Mouse (Mus musculus): ENCODE data around the gene Carm1. TPM values are rescaled to one million over a fixed set of nuclear protein-coding genes. Genes with fewer than 3 reads are reported as not detected.

Carm1 gene
- total and polyA plus RNA-seq, 3 experiments, result 21.5 to 111 (median 42.2) TPM

DNA sequence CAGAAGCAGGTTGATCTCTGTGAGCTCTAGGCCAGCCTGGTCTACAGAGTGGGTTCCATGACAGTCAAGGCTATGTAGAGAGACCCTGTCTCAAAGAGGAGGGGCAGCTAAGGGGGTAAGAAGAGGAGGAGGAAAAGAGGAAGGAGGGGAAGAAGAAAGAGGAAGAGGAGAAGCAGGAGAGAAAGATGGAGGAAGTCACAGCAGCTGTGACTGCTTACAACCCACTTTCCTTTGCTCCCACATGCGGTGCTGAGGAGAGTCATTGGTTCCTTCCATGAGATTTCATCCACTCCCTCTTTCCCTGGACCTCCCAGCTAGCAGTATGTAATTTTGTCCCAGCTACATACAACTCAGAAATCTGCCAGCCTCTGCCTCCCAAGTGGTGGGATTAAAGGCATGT lies 60.0 kb downstream of the Carm1 start:
- Histone ChIP-seq H3K27ac (ENCODE audit: insufficient read depth, low read depth) (no peak overlapping the region), H3K4me1 (ENCODE audit: control insufficient read depth in 1 of 2, insufficient read depth in 2 of 2) (peaks cover 12 to 27% of the 10 kb centered on the region in 2 experiments), H3K4me3 (replicated peaks in 1 of 3; ENCODE audit: low read depth in 2 of 3, low read length in 2 of 3, poor library complexity in 1 of 3) (no peak overlapping the region), H3K4me2 (ENCODE audit: insufficient read depth, low read depth, poor library complexity, severe bottlenecking) (no peak overlapping the region), H3K27me3 (replicated peaks) (no peaks in the 10 kb centered on the region), H3K9me3 (replicated peaks; ENCODE audit: low read length) (no peaks in the 10 kb centered on the region), H3K79me2 (replicated peaks; ENCODE audit: control insufficient read depth, extremely low read depth, insufficient read depth, poor library complexity, severe bottlenecking) (no peaks in the 10 kb centered on the region), H3K9ac (ENCODE audit: insufficient read depth, low read depth) (no peak overlapping the region), H3K36me3 (replicated peaks in 1 of 2; ENCODE audit: control insufficient read depth in 1 of 2, insufficient read depth in 1 of 2, low read length in 1 of 2) (no peaks in the 10 kb centered on the region)
- no peak for TF ChIP-seq TCF12 (IDR thresholded peaks at IDR 0.05; ENCODE audit: low read depth, low read length)
- TF ChIP-seq PAX5 (IDR thresholded peaks at IDR 0.05; ENCODE audit: low read length), result no peak
- TF ChIP-seq MAZ (IDR thresholded peaks at IDR 0.05; ENCODE audit: low read depth, low read length), result no peak
- no peak for TF ChIP-seq RCOR1 (conservative IDR thresholded peaks at IDR 0.05; ENCODE audit: low read depth, low read length)
- TF ChIP-seq BHLHE40 (IDR thresholded peaks at IDR 0.05; ENCODE audit: low read depth, low read length), result no peak
- no peak for TF ChIP-seq UBTF (IDR thresholded peaks at IDR 0.05; ENCODE audit: low read depth, low read length)
- TF ChIP-seq MXI1 (IDR thresholded peaks at IDR 0.05; ENCODE audit: low read depth, low read length), result no peak
- no peak for TF ChIP-seq EP300 (IDR thresholded peaks at IDR 0.05; ENCODE audit: low read length)
- dilution Hi-C loops (cut with MboI; ENCODE audit: extremely low pct_ligation_motif_present, extremely low pct_unique_long_range_greater_than_20kb, low sequenced_read_pairs) (no loop called here), in situ Hi-C loops (cut with MboI; ENCODE audit: low pct_ligation_motif_present, low pct_unique_long_range_greater_than_20kb, low sequenced_read_pairs) (no loop called here)
- DNase-seq (ENCODE audit: extremely low read depth), result no peak

DNA sequence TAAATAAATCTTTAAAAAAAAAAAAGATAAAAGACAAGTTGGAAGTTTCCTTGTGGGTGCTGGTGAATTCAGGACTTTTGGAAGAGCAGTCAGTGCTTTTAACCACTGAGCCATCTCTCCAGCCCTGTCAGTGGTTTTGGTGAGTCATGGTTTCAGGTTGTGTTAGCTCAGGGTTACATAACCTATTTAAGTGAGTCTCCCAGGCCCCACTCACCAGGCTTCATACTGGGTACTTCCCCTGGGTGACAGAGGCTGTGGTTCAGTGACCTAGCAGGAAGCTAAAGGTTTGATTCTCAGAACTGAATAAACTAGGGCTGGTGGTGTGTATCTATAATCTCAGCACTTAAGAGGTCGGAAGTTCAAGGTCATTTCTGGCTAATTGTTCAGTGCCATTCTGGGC lies 63.2 kb downstream of the Carm1 start:
- H3K79me2 ChIP-seq (replicated peaks; ENCODE audit: control insufficient read depth, extremely low read depth, insufficient read depth, poor library complexity, severe bottlenecking), result no peaks in the 10 kb centered on the region
- H3K4me3 ChIP-seq (replicated peaks in 1 of 3; ENCODE audit: low read depth in 2 of 3, low read length in 2 of 3, poor library complexity in 1 of 3), result no peak overlapping the region
- peak overlapping the region; percentile 19; the same call in 1 of the 2 replicates for H3K27ac ChIP-seq (ENCODE audit: insufficient read depth, low read depth)
- H3K4me2 ChIP-seq (ENCODE audit: insufficient read depth, low read depth, poor library complexity, severe bottlenecking), result no peak overlapping the region; the same call in 1 of the 2 replicates
- no peaks in the 10 kb centered on the region for H3K9me3 ChIP-seq (replicated peaks; ENCODE audit: low read length)
- H3K27me3 ChIP-seq (replicated peaks), result no peaks in the 10 kb centered on the region
- H3K36me3 ChIP-seq (replicated peaks in 1 of 2; ENCODE audit: control insufficient read depth in 1 of 2, insufficient read depth in 1 of 2, low read length in 1 of 2), result no peaks in the 10 kb centered on the region
- no peak overlapping the region for H3K9ac ChIP-seq (ENCODE audit: insufficient read depth, low read depth)
- dilution Hi-C loops (cut with MboI; ENCODE audit: extremely low pct_ligation_motif_present, extremely low pct_unique_long_range_greater_than_20kb, low sequenced_read_pairs) (no loop called here), in situ Hi-C loops (cut with MboI; ENCODE audit: low pct_ligation_motif_present, low pct_unique_long_range_greater_than_20kb, low sequenced_read_pairs) (no loop called here)
- DNase-seq (ENCODE audit: extremely low read depth), result peak; percentile 93
- peaks cover 12 to 36% of the 10 kb centered on the region in 2 experiments for H3K4me1 ChIP-seq (ENCODE audit: control insufficient read depth in 1 of 2, insufficient read depth in 2 of 2)
- TF ChIP-seq MYC (IDR thresholded peaks at IDR 0.05; ENCODE audit: low read depth, low read length) (peak; percentile 32; the same call in 1 of the 2 replicates), NRF1 (IDR thresholded peaks at IDR 0.05; ENCODE audit: low read depth, low read length) (no peak), TBP (conservative IDR thresholded peaks at IDR 0.05; ENCODE audit: low read depth, low read length) (0 out of 2 replicates have a peak, but pooled peaks have one; percentile 25), MEF2A (IDR thresholded peaks at IDR 0.05; ENCODE audit: borderline replicate concordance, low read depth, low read length) (peak; percentile 81), EP300 (IDR thresholded peaks at IDR 0.05; ENCODE audit: low read length) (peak; percentile 90), PAX5 (IDR thresholded peaks at IDR 0.05; ENCODE audit: low read length) (no peak), JUND (conservative IDR thresholded peaks at IDR 0.05; ENCODE audit: low read depth, low read length) (peak; percentile 92), TCF12 (IDR thresholded peaks at IDR 0.05; ENCODE audit: low read depth, low read length) (peak; percentile 50; the same call in 1 of the 2 replicates), ZMIZ1 (IDR thresholded peaks at IDR 0.05; ENCODE audit: low read depth, low read length) (no peak), HCFC1 (IDR thresholded peaks at IDR 0.05; ENCODE audit: low read depth, low read length) (no peak), ELF1 (IDR thresholded peaks at IDR 0.05; ENCODE audit: low read depth, low read length) (no peak), MAFK (IDR thresholded peaks at IDR 0.05; ENCODE audit: insufficient replicate concordance, low read length) (peak; percentile 92), ETS1 (conservative IDR thresholded peaks at IDR 0.05; ENCODE audit: low read depth, low read length) (peak; percentile 99), KAT2A (IDR thresholded peaks at IDR 0.05; ENCODE audit: insufficient replicate concordance, low read length) (no peak), NELFE (IDR thresholded peaks at IDR 0.05; ENCODE audit: low read depth, low read length) (no peak), IRF4 (IDR thresholded peaks at IDR 0.05; ENCODE audit: low read depth, low read length) (peak; percentile 95), SMC3 (IDR thresholded peaks at IDR 0.05; ENCODE audit: low read depth, low read length) (no peak), GABPA (IDR thresholded peaks at IDR 0.05; ENCODE audit: insufficient replicate concordance, low read depth, low read length) (peak; percentile 37; the same call in 1 of the 2 replicates), POLR2A (IDR thresholded peaks at IDR 0.05; ENCODE audit: low read depth, low read length) (peak; percentile 36; the same call in 1 of the 2 replicates), BHLHE40 (IDR thresholded peaks at IDR 0.05; ENCODE audit: low read depth, low read length) (0 out of 2 replicates have a peak, but pooled peaks have one; percentile 33), RAD21 (IDR thresholded peaks at IDR 0.05; ENCODE audit: low read depth, low read length) (no peak), ZC3H11A (IDR thresholded peaks at IDR 0.05; ENCODE audit: low read depth, low read length) (no peak), ZNF384 (IDR thresholded peaks at IDR 0.05; ENCODE audit: low read depth, low read length) (no peak), POLR2AphosphoS2 (IDR thresholded peaks at IDR 0.05; ENCODE audit: low read depth, low read length) (no peak), E2F4 (IDR thresholded peaks at IDR 0.05; ENCODE audit: insufficient replicate concordance, low read depth, low read length) (no peak), MXI1 (IDR thresholded peaks at IDR 0.05; ENCODE audit: low read depth, low read length) (no peak), CTCF (conservative IDR thresholded peaks at IDR 0.05 in 1 of 2, IDR thresholded peaks at IDR 0.05 in 1 of 2; ENCODE audit: low read depth in 2 of 2, low read length in 2 of 2) (no peak), JUN (IDR thresholded peaks at IDR 0.05; ENCODE audit: insufficient read depth, low read depth, low read length) (peak; percentile 96), USF1 (IDR thresholded peaks at IDR 0.05; ENCODE audit: low read depth, low read length) (no peak)
